Mouse (Mus musculus) frontal cortex, adult (tissue): Measurements from ENCODE around the gene Ube2ql1.

ENCODE experiments used
- ATAC-seq: cut with Nextera tagmentation; 2 replicates; pipeline ENCODE4 v1.9.2; 2017; ENCODE audit warnings: mild to moderate bottlenecking, moderate library complexity, mixed read lengths; ENCODE audit not compliant: low TSS enrichment

Gene Ube2ql1

GRCm38 (mm10) chr13:69739759-69740135, at the start of gene Ube2ql1:
Ube2ql1 (minus strand) TSS chr13:69739889.
- peak; percentile 69 for ATAC-seq

- ATAC-seq = no peak
These were observed 49.0 kb upstream of the Ube2ql1 start for GRCm38 (mm10) chr13:69788704-69789103.

DNA sequence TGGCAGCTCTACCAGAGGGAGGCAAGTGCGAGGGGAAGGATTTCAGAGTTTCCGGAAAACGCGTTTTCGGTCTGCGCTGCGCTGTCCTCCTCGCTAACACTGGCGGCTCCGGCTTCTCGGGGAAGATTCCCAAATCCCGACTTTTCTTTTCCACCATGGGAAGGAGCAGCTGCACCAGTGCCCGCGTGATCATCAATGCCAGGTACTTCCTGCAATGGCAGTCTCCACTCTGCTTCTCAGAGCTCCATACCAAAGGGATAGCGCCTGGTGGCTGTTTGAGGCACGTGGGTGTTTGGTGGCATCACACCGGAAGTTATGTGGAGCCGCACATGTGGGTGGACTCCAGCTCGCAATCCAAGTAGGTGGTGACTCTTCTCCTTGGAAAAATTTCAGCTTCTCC, 38.5 kb upstream of the Ube2ql1 start:
- peak; percentile 96 for ATAC-seq

DNA sequence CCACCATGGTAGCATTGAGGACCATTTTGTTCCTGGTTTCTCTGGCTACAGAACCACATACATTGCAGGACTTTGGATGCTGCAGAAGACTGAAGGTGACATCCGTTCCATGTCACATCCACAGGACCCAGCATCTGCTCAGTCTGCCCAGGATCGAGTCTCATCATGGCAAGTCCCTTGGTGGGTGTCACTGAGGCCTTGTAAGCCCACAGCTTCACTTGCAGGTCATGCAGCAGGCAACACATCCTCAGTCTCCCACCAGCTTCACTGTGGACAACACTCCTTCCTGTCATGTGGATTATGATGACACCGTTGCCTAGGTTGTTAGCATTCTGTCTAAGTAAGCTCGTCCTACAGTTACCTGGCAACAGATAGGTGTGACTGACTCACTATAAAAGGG, 32.7 kb upstream of the Ube2ql1 start:
- no peak for ATAC-seq

DNA sequence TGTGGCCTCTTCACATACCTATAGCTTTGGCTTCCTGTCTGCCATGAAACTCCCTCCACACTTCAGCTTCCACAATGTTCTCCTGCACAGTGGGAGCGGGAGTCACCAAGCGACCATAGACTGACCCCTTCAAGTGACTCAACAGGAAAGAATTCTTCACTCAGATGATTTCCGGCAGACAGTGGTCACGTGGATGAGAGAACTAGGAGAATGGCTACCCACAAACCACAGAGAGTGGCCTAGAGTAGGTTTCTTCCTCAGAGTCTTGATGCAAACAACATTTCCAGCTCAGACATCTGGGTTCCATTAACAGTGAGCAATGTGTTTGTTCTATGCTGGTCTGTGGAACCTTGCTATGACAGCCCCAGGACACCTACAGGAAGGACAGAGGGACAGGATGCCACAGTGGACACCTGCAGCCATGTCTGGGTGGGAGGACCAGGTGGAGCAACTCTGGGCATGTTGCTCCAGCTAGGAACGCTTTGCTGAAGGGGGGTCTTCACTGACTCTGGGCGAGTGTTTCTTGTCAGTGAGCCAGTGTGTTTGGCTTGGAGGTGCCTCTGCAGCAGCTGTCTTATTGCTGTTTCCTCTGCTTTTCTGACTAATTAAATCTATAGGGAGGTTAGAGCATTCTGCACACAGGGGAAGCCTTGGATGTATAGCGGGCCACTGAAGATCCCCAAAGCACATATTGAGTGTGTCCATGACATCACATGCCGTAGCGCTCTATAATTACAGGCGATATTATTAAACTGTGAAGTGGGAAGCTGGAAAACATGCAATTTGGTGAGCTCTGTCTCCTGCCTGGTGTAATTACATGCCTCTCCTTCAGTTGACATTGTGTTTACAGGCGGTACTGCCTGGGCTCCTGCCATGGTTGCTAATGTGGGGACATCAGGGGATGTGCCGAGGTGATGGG, 31.1 kb upstream of the Ube2ql1 start:
- ATAC-seq = 0 out of 2 replicates have a peak, but pooled peaks have one; percentile 6

DNA sequence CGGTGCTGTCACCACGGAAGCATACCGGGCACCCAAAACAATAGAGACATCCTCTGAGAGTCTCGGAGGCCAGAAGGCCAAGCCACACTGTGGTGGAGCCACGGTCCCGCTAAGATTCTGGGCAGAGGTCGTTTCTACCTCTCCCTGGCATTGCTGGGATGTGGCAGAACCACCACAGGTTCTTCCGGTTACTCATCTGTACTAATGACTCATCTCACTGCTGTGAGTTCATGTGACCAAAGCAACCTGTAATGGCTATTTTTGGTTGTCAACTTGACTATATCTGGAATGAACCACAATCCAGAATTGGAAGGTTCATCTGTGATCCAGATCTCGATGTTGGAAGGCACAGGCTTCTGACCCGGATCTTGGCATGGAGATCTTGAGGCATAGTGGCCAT, 28.5 kb upstream of the Ube2ql1 start:
- ATAC-seq = no peak

DNA sequence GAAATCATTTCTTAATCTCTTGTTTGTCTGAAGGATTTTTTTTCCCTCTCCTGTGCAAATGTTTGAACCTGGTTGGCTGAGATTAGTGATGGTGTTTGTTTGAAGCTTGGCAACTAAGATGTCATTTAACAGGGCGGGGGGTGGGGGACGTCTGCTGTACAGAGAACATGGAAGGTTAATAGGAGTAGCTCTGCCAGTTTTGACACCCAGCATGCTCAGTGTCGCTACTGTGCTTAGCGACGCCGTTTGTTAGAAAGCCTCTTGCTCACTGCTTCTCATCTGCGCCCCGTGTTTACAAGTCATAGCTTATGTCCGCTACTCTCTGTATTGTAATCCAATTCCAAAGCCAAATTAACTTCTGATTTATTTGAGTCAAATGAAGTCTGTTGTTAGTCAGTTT, 25.0 kb upstream of the Ube2ql1 start:
- no peak for ATAC-seq

GRCm38 (mm10) chr13:69761393-69761792, 21.7 kb upstream of the Ube2ql1 start:
- ATAC-seq = peak; percentile 97

- ATAC-seq = peak; percentile 55
These were observed 19.3 kb upstream of the Ube2ql1 start for GRCm38 (mm10) chr13:69758979-69759378.

DNA sequence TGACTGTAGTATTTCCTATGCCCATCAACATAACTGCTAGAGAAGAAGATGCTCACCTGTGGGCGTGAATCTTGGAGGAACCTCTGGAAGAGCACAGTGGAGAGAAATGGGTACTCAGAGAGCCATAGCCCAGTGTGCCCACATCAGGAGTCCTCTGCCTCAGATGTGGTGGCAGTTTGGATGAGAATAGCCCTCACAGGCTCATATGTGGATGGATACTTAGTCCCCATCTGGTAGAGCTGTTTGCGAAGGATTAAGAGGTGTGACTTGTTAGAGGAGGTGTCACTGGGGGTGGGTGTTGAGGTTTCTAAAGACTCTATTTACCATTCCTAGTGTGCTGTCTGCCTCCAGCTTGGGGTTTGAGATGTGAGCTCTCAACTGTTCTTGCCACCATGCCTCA, 13.2 kb upstream of the Ube2ql1 start:
- peak; percentile 53 for ATAC-seq

- ATAC-seq = peak; percentile 96
These were observed 11.8 kb upstream of the Ube2ql1 start for GRCm38 (mm10) chr13:69751510-69751909.

DNA sequence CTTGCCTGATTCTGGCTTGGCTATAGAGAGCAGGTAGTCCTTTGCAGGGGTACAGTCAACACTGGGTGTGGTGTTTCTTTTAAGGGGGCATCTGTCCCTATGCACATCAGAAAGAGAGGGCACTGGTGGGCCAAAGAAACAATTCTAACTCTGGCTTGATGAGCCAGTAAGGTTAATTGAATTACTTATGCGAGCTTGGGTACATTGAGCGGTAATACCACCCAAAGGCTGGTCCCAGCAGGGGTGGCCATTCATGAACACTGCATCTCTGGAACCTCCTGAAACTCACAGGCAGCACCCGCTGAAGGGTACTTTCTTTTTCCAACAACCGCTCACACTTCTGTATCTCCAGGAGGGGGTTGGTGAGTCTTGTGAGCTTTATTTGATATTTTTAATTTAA, 9.1 kb upstream of the Ube2ql1 start:
- no peak for ATAC-seq

GRCm38 (mm10) chr13:69740331-69741285, 919 bp upstream of the Ube2ql1 start:
- ATAC-seq = peak; percentile 44

- peak; percentile 30 for ATAC-seq
These were observed 464 bp downstream of the Ube2ql1 start for GRCm38 (mm10) chr13:69739091-69739758.

DNA sequence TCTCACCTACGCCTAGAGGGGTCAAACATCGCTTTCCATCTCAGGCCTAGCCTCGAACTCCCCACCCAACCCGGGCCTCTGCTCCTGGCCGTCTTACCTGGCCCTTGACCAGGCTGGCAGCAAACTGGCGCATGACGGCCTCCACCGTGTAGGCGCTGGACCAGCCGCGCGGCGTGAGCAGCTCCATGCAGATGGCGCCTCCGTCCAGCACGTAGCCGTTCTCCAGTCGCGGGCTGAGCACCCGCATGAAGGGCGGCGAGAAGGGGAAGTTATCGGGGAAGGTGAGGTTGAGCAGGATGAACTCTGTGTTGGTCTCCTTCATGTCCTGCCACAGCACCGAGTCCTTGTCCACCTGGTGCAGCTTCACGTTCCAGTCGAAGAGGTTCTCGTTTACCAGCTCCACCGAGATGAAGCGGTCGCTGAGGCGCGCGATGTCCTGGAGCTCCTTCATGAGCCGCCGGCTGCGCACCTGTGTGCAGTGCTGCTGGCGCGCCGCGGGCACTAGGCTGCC, 1.2 kb downstream of the Ube2ql1 start:
- ATAC-seq = 0 out of 2 replicates have a peak, but pooled peaks have one; percentile 10

DNA sequence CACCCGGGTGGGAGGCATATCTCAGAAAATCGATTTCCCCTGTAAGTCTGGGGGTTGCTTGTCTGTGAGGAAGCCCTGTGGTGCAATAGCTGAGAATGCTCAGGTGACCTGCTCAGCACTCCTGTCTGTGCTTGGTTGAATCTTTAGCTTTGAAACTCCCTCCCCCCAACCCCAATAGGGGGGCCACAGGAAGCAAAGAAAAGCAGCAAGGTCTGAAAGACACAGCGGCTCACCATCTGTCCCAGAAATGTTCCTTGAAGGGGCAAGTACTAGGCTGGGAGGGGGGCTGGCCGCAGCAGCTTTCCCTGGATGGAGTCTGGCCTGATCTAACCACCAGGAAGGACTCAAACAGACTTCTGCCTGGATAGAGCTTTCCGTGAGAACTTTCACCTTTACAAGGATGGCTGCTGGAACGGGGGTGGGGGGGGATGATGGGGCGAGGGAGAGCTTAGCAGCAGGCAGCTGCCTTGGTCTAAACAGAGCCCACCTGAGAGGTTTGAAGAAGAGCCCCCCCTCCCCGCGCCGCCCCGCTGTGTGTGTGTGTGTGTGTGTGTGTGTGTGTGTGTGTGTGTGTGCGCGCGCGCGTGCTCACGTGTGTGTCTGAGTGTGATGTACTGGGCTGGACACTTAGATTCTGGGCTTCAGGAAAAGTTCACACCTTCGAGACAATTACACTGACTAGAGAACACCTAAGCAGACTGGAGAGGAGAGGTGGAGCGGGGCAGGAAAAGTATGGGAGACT, 2.1 kb downstream of the Ube2ql1 start:
- ATAC-seq = no peak

GRCm38 (mm10) chr13:69732636-69733035, 7.1 kb downstream of the Ube2ql1 start:
- peak; percentile 66 for ATAC-seq

DNA sequence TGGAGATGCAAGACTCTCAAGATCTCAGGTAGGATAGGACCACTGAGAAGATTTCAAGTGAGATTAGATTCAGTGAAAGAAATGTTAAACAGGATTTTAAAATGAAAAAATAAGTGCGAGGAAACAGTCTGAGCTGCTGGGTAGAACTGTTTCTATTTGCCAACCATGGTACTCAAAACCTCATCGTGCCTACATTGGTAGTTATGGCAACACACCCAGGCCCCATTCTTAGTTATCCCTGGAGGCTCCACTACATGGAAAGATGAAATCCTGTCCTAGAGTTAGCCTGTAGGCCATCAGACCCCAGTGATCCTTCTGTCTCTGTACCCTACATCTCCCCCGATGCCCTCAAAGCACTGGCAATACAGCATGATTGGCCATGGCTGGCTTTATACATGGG, 14.3 kb downstream of the Ube2ql1 start:
- peak; percentile 58 for ATAC-seq

GRCm38 (mm10) chr13:69721141-69721540, 18.5 kb downstream of the Ube2ql1 start:
- ATAC-seq = peak; percentile 22; the same call in 1 of the 2 replicates

DNA sequence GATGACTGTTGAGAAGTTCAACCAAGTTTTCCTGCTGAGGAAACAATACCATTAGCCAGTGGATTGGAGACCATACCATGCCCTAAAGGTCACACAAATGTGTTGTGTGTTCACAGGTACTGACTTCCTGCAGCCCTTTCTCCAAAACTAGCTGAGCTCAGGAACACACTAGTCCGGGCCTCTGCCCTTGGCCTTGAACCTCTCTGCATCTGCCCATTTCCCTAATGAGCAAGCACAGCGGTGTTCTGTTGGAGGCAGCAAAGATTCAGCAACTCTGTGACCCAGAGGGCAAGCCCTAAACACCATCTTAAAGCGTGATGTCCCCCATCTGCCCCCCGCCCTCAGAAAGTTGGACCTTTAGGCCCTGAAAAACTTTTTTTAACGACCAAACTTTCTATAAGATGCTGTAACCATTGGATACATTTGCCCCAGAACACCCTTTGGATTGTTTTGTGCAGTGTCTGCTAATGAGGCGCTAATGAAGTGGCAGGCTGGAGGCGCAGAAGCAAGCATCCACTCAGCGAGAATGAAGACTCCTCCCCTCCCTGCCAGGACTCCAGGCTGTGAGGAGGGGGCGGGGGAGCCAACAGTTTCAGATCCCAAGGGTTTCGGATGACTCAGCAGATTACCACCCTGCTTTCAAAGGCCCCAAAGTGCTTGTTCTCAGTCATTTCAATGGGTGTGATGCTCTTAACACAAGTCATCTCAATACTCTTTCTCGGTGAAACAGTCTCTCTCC, 21.7 kb downstream of the Ube2ql1 start:
- ATAC-seq = peak; percentile 31
